Mouse (Mus musculus) layer of hippocampus, postnatal 25 days (tissue): Measurements from ENCODE around the gene Fmo2. TPM values are rescaled to one million over a fixed set of nuclear protein-coding genes. Genes with fewer than 3 reads are reported as not detected.
A peak's percentile ranks its signal among the peaks of the same experiment; 100 is the strongest.

Experiments used
- DNase-seq, 2 experiments: peaks; one replicate each; pipeline ENCODE4 v3.0.0; 2022; ENCODE audit warnings: mixed read lengths in 2 of 2, low spot score in 1 of 2; ENCODE audit errors: extremely low spot score in 1 of 2
- total RNA-seq, 2 experiments: library from RNA; stranded (reverse); gene quantifications; 2 replicates each; pipeline ENCODE4 v1.2.3; 2021

The Fmo2 gene
- 1 to 10 TPM; 2.2 TPM for total RNA-seq

DNA sequence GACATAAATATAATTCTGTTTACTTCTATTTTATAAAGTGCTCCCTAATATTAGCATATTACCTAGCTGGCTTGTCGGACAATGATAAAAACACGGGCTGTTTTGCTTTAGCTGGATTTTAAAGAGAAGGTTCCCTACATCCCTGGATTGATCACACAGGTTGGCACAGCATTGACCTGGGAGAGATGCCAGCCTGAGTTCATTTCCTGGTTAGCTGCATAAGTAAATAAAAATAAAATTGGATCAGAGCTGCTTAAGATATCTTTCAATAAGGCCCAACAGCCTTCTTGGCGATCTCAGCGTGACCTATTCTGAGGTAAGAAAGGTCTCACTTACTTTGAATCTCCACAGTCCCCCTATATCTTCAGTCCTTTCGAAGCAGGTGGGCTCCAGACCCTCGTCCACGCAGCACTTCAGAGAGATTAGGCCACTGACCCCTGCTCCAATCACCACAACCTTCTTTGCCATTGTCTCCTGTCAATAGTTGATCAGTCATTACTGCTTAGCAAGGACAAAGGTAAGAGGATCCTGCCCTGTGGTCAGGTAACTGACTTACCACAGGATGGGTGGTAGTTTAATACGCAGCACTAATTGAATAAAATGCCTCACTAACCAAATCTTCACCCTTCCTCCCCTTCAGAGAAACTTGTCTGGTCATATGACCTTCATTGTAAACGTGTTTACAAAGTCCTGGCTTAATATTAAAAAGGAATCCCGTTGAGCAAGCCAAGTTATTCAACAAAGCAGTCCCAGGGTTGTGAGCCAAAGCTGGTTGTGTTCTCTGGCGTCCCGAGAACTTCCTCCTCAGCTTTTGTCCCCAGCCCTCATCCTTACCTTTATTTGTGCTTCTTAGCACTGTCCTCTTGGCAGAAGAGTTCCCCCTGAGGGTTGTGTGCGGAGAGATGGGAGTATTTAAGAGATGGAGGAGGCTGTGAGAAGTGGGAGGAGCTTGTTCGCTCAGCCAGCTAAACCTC, at the start of gene Fmo2:
Gene Fmo2 (minus strand): TSS at position 889 of the 974 bp plus-strand sequence.
- DNase-seq = no peak

DNA sequence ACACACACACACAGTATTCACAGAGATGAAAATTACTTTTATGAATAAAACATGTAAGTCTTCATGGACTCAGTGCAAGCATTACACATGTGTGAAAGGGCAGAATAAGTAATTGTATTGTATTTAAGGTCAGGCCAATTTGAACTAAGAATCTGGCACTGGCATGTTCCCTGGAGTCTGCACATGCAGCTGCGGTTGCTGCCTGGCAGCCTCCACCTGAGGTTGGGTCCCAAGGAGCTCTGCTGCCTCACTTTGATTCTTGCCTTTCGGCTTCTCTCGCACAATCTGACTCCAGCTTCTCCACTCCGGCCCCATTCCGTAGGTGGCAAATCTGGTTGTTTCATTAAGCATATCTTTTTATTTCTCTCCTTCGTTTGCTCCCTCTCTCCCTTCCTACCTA, 49.4 kb upstream of the Fmo2 start:
- DNase-seq = no peak

DNA sequence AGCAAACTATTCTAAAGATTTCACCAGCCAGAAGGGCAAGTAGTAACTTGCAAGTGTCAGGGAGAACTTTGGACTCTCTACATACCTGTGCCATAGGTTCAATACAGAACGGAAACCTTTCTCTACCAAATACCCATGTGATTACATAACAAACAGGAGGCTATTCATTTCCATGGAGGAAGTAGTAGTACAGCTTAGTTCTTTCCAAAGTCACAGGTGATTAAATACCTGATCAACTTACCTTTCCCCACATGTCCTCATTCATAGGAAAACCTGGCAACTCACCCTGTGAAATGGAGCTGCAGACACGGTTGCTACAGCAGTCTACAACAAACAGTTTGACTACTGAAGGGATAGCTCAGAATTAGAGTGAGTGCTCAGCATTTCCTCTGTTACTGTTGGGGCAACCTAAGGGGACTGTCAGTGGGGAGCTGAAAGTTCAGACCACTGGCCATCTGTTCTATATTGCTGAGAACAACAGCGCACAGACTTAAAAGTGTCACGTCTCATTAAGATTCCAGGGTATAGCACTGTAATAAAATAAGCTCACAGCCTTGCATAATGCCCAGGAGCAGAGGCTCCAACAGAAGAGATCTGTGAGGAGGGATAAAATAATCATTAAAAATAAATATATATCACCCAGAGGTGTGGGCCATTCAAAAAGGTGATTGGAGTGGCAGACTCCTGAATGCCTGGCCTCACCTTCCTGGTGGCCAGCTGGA, 48.5 kb upstream of the Fmo2 start:
- no peak for DNase-seq

DNA sequence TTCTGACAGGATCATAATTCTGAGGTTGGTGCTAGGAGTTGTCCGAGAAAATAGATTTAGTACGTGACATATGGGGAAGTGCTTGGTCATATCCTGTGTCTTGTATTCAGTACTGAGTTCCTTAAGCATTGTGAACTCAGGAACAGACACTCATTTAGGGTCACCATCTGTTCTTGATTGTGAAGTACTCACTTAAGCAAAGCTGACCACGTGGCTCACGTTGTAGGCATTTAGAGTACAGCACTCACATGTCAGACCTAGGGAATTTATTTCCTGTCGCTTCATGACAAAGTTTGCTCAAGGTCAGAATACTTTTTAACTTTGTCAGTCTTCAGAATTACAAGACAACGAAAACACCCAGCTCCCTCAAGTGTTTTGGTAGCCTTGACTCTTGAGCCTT, 45.2 kb upstream of the Fmo2 start:
- no peak for DNase-seq

DNA sequence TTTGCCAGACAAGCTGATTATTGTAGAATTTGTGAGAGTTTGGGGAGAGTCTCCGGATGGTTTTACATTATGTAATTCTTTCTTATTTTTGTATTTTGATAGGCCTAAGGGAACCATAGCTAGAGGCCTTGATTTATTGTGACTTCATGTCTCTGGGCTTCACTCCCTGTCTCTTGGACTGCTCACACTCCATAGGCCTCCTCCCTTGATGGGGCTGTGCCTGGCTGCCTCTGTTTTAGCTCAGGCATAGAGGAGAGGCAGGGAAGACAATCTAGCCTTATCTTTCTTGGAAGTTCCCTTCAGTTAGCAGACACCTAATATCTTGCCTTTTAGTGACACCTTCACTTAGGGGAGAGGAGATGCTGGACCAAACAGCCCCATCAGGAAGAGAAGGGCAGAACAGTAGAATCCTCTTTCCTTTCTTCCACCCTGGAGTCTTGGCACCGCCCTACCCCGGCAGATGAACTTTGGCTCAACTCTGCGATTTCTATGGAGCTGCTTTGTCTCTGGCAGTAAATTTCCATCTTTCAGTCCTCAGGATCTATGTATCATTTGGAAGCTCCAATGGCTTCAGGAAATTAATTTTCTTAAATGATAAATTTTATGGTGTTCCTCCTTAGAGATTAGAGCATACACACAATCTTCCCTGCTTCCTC, 40.3 kb upstream of the Fmo2 start:
- no peak for DNase-seq

DNA sequence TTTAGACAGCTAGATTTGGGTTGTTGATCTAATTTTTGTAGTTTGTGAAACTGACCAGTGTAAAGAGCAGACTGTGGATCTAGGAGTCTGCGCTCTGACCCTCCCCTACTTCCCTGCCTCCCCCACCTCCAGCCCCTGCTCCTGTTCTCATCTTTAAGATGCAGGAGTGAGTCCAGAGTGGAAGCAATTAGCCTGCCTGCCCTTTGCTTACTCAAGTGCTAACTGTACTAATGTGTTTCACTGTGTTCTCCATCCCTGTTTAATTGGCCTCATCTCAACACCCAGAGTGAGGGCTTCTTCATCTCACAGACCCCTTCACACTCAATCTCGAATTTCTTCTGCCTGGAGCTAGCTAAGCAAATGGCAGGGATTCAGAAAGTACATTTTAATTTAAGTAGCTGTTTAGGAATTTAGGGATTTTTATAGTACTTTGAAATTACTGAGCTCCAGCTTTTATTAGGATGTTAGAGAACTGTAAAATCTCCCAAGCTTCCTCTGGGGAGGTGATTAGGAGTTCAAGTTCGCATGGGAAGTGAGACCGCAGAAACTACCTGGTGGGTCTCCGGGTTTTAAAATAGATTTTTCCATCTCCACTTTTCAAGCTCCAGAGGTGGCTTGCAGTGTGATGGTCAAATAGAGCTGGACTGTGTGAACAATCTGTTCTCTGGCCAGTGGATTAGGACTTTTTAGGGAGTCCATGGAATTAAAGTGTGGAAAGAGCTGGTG, 39.6 kb upstream of the Fmo2 start:
- DNase-seq = no peak

DNA sequence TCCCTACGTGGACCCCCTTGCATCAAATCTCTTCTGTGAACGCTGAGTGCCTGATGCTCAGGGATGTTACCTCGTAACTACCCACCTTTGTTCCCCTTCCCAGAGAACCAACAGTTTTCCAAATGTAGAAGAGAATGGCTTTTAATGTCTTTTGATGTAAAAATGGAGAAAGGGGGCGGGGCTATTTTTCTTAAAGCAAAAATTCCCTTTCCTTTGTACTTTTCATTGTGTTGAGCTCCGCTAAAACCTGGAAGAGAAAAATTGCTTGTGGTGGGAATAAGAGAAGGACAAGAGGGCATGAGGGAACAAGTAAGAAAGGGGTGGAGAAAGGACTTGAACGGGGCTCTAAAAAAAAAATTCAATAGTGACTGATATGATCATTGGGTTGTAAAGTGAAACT, 38.9 kb upstream of the Fmo2 start, which contains the start of gene Fmo6:
Gene Fmo6 (minus strand): TSS at position 101 of the 400 bp plus-strand sequence.
- no peak for DNase-seq

DNA sequence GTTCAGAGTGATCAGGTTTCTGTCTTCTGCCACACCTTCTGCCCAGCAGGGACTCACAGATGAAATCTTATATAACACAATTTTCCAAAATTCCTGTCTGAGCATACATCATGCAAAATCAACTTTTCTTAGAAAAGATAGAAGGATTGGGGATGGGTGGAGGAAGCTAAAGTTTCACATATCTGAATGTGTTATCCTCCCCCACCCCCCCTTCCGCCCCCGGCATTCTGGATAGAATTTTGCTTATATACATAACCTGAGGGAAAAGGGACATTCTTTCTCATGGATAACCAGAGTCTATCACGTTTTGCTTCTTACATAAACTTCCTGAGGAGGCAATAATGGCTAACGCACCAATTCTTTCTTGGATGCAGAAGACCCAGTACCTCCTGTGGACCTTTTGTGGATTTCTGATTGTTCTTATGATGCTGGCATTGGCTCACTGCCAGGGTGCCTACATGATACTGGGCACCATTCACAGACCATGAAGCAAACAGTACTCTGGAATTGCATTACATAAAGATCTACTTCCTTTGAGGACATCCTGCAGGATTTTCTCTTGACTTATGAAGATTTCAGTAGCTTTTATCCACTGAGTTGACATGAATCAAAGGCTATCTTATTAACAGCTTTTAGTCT, 36.0 kb upstream of the Fmo2 start:
- no peak for DNase-seq

DNA sequence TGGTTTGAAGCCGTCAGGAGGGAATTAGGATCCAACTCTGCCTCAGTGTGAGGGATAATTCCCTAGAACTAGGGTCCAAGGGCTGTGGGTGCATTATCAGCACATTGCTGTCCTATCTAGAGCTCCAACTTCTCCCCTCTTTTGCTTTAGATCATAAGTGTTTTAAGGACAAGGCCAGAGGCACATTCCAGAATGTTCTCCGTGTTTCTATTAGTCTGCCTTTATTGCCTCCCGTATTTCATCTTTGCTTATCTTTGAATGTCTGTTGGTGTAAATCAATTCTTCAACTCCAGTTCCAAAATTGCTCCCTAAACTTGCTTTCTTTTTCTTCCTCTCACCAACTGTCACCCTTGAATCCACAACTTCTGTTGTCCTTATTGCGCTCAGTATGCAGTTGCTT, 33.9 kb upstream of the Fmo2 start:
- no peak for DNase-seq

DNA sequence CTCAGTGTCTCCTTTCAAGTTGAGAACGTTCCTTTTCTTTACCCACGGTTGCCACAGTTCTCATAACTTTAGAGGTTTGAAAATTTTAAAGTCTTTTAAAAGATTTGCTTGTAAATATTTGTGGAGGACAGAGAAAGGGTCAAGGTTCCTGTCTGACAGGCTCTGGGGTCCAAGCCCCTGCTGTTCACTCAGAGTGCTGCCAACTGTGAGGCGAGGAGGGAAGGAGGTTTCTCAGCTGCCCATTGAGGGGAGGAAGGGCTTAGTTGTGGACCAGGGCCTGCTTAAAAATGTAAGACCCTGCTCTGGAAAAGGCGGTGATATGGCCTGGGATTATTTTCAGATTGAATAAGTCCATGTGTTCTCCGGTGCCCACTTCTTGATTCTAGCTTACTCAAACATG, 33.4 kb upstream of the Fmo2 start:
- DNase-seq = no peak

DNA sequence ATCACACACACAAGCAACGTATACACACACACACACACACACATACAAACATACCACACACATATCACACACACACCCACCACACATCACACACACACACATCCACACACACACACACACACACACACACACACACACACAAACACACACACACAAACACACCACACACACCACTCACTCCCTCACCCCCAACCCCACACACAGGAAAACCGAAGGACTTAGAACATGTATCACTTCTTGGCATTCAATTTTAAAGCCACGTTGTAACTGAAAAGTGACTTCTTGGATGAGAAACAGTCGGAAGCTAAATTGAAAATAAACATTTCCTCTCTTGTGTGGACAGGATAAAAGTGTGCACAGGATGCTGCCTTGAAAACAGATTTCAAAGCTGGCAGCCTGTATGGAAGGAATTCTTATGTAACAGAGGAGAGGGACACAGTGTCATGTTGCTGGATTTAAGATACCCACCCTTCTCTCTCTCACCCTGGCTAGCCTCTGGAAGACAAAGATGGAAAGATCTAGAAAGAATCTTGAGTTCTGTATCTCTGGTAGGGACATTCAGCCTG, 32.9 kb upstream of the Fmo2 start:
- no peak for DNase-seq

DNA sequence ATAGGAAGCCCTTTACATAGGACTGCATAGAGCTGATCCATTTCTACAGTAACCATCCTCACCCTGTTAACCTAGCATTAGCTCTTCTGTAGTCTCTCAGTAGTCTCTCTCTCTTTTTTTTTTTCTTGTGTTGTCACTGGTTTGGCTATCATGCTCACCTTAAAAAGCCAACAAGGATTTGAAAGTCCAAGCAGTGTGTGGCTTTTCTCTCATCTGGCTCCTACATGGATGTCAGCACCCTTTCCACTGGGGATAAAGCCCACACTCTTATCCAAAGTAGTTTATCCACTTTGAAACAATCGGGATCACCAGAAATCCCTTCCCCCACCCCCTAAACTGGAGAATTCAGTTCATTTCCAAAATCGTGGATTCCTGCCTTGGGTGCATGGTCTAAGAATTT, 32.1 kb upstream of the Fmo2 start:
- no peak for DNase-seq

DNA sequence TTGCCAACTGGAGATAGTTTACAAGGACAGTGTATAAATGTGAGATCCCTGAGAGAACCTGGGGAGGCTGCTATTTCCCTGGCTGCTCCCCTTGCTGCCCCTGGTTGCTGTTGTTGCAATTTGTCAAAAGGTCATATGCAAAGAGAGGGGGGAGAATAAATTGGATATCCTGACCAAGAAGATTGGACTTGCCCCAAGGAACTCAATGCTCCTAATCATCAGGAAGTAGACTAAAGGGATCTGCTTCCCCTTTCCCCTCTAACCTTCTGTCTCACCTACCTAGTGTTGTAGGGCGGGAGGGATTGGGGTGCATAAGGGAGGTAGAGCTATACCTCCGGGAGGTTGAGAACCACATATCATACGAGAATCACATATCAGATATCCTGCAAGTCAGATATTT, 30.6 kb upstream of the Fmo2 start:
- DNase-seq = no peak

DNA sequence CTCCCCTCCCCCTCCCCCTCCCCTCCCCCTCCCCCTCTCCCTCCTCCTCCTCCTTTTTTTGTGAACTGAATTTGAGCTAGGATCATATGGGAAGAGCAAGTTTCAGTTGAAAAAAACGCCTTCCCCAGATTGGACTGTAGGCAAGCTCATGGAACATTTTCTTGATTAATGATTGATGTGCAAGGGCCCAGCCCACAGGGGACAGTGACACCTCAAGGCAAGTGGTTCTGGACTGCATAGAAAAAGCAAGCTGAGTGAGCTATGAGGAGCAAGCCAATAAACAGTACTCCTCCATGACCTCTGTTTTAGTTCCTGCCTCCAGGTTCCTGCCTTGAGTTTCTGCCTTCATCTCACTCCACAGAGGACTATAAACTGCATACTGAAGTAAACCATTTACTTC, 26.6 kb upstream of the Fmo2 start:
- DNase-seq = no peak

DNA sequence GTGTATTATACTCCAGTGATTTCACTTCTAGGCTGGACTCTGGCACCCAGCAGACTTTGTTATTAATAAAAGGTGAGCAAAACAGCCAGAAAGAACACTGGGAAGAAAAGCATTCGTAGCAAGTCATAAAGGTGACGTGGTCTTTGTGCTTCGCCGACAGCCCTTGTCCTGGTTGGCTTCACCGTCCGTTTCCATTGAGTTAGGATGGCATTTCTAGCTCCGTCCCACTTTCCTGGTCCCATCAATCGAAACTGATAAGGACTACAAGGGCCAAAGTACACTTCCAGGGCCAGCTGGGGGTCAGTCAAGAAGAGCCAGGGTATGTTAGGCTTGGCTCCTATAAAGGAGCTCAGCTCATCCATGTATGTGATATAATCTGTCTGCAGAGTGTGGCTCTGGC, 18.1 kb upstream of the Fmo2 start:
- DNase-seq = no peak

DNA sequence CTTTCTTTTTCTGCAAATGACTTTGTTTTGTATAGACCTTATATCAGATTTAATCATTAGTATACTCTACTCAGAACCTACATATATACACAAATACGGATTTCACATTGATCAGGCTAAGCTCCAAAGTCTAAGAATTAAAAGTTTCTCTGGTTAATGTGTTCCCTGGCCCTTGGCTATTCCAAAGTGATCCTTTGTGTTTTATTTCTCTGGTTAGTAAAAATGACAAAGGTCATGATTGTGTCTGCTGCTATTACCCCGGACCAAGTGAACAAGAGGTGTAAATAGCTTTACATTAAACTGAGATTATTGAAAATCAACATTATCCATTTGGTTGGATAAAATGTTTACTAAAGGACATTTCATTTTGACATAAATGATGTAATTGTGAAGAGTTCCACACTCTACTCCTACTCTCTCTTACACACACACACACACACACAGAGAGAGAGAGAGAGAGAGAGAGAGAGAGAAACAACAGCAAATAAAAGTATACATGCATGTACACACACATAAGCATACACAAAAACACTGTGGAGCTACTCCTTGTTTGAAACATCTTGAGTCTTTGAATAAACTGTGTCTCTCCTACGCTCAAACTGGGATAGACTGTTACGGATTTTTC, 16.5 kb upstream of the Fmo2 start:
- no peak for DNase-seq

DNA sequence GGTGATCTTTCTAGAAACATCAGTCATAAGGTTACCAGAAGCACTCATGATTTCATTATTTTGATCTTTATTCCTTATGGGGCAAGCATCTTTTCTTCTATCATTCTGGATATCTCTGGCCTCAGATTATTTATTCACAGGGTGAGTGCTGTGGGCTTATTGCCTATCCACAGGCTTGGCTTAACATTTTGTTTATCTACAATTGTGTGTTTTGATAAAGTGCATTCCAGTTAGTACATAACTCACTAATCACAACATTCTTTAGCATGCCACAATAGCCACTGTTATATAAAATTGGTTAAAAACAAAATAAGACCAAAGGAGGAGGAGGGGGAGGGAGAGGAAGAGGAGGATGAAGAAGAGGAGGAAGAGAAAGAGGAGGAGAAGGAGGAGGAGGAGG, 13.6 kb upstream of the Fmo2 start:
- DNase-seq = no peak

DNA sequence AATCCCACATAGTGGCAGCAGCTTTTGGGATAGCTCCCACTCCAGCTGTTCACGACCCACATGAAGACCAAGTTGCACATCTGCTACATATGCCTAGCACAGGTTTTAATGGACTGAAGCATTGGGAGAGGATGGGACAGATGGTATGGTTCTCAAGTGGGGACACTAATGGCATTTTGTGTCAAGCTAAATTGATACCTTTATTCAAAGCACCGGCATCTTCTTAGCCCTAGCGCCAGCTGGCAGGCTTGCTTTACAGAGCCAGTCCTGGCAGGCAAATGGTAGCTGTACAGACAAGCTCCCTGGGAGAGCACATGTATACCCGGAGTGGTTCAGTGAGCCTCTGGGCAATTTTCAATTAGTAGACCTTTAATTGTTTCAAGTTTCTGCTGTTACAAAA, 3.4 kb upstream of the Fmo2 start:
- DNase-seq = no peak

DNA sequence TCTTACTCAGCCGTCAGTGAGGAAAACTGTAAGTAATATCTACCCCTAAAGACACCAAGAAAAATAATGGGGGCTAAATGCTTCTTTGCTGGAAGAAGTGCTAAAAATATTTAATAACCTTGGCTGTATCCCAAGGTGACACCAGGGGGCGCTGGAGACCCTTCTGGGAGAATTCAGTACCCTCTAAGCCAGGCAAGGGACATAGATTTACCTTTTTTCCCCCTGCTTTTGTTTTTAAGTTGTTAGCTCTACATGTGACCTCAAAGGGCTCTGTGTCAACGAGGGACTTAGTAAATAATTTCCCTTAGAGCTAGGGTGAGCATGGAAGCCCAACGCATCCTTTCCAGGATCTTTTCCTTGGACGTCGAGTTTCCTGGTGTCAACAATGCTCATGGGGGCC, 2.6 kb downstream of the Fmo2 start:
- peak; percentile 58 to 90 for DNase-seq
